Mouse (Mus musculus): ENCODE results near the gene Tcf12. TPM values are rescaled to one million over a fixed set of nuclear protein-coding genes. Genes with fewer than 3 reads are reported as not detected.

Gene Tcf12
- total RNA-seq, 2 experiments from 2014 or later = 36.8 to 43.7 TPM

GRCm38 (mm10) chr9:71807801-71808200 is 303.9 kb downstream of the Tcf12 start:
- DNase-seq (ENCODE audit: low spot score in 2 of 2) = no peak

GRCm38 (mm10) chr9:71806422-71806805 is 305.3 kb downstream of the Tcf12 start:
- DNase-seq (ENCODE audit: low spot score in 2 of 2) = peak; percentile 79 to 80

GRCm38 (mm10) chr9:71805646-71806421 is 305.8 kb downstream of the Tcf12 start:
- DNase-seq (ENCODE audit: low spot score in 2 of 2) = no peak

- DNase-seq (ENCODE audit: low spot score in 2 of 2) = no peak
Observed at GRCm38 (mm10) chr9:71804116-71804515, 307.6 kb downstream of the Tcf12 start.

- no peak for DNase-seq (ENCODE audit: low spot score in 2 of 2)
Observed at GRCm38 (mm10) chr9:71803281-71803680, 308.4 kb downstream of the Tcf12 start.

GRCm38 (mm10) chr9:71799598-71799997 is 312.1 kb downstream of the Tcf12 start:
- no peak for DNase-seq (ENCODE audit: low spot score in 2 of 2)

DNA sequence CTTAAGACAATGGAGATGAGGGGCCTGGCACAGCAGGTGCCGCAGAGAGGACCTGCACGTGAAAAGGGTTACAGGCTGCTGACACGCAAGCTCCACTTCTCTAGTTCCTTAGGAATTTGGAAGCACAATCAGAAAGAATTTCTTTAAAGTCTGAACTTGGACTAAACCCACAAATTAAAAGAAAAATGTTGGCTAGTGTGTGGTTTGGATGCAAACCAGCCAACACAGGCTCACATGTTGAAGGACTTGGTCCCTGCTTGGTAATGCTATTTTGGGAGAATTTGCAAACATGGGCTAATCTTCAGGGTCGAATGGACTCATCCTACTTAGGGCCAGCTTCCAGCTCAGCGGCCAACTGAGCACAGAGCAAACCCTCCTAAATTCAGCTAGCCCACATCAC is 313.5 kb downstream of the Tcf12 start:
- no peak for DNase-seq (ENCODE audit: low spot score in 2 of 2)

Small RNAs within 50 kb of the gene (microRNA-seq; reads per million reads assigned to microRNA genes)
- 0 reads per million in 2 experiments for gene Gm27450

Other genes starting within 250 kb of the Tcf12 start
- 10 to 100 TPM; 50.0 to 52.3 TPM for gene Zfp280d, start 163.0 kb upstream of the Tcf12 start, total RNA-seq (2021)

Data from left cerebral cortex, adult 18-20 months (tissue).